Mouse (Mus musculus) stomach, embryonic 15.5 days (tissue): ENCODE measurements around the gene Gp1ba. TPM values are rescaled to one million over a fixed set of nuclear protein-coding genes. Genes with fewer than 3 reads are reported as not detected.

Experiments
- ATAC-seq: fragments of 200-750 bp; cut with Nextera tagmentation; 2 replicates; pipeline ENCODE4 v1.8.0; 2017; ENCODE audit warnings: low read depth, moderate number of reproducible peaks, moderate TSS enrichment; ENCODE audit not compliant: insufficient read depth, low FRiP score
- H3K27ac ChIP-seq: fragments of 300-500 bp; sonication (generic); 2 replicates; pipeline ENCODE4 v1.5.1; 2015; ENCODE audit warnings: mild to moderate bottlenecking, inconsistent platforms
- H3K27me3 ChIP-seq: fragments of 300-500 bp; sonication (generic); replicated peaks from 2 replicates; pipeline ENCODE4 v1.6.1; 2015; ENCODE audit warnings: inconsistent platforms
- H3K36me3 ChIP-seq: fragments of 300-500 bp; sonication (generic); 2 replicates; pipeline ENCODE4 v1.6.1; 2015; ENCODE audit warnings: inconsistent platforms
- H3K4me1 ChIP-seq: fragments of 300-500 bp; sonication (generic); 2 replicates; pipeline ENCODE4 v1.6.1; 2015; ENCODE audit warnings: inconsistent platforms
- H3K4me2 ChIP-seq: fragments of 300-500 bp; sonication (generic); 2 replicates; pipeline ENCODE4 v1.6.1; 2015; ENCODE audit warnings: mild to moderate bottlenecking, inconsistent platforms
- H3K4me3 ChIP-seq: fragments of 300-500 bp; sonication (generic); replicated peaks from 2 replicates; pipeline ENCODE4 v1.5.1; 2015; ENCODE audit warnings: inconsistent platforms
- H3K9ac ChIP-seq: fragments of 300-500 bp; sonication (generic); 2 replicates; pipeline ENCODE4 v1.6.1; 2015; ENCODE audit warnings: inconsistent platforms
- H3K9me3 ChIP-seq: fragments of 300-500 bp; sonication (generic); 2 replicates; pipeline ENCODE4 v1.6.1; 2016; ENCODE audit warnings: inconsistent platforms
- WGBS: fragments of 180-500 bp; shearing (Covaris S2); methylation state at CpG from one replicate; pipeline ENCODE4 v1.1.7; 2015; 5-methylcytosine and 5-hydroxymethylcytosine counted together
- polyA plus RNA-seq: library from polyadenylated mRNA; unstranded; fragments of >200 nt; fragmentation: Nextera tagmentation; extraction: Ambion mirVana; gene quantifications from 2 replicates; pipeline ENCODE4 v1.2.1, GENCODE M21; 2015

The Gp1ba gene
- polyA plus RNA-seq, 1 experiment from 2014 or later, result 0.09 TPM

DNA sequence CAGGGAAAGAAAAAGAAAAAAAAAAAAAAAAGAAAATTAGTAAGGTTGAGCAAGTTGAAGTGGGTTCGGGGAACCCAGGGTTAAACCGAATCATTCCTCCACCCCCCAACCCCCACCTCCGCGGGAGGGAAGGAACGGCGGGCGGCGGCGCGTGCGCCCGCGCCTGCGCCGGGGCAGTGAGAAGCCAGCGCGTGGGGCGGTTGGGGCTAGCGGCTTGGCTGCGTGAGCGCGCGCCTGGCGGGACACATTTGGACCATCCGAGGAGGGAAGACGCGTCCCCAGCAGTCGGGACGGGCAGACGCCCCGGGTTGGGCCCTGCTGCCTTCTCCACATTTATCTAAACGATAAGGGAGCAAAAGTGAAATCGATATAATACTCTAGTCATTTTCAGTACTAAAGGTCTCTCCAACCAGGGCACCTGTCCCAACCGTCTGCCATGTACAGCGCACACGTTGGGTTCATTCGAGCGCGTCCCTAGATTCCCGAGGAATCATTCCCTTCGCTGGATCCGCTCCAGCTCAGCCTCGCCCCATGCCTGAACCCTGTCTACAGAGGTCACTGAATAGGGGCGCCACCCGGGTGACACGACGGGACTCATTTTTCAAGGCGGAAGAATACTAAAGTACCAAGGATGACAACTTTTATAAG, 16.1 kb downstream of the Gp1ba start:
- peak overlapping the region; percentile 97 for H3K27ac ChIP-seq
- peaks cover 20% of the 10 kb centered on the region for H3K36me3 ChIP-seq
- H3K4me3 ChIP-seq, result peak overlapping the region; percentile 73
- H3K9ac ChIP-seq, result peak overlapping the region; percentile 47; the same call in 1 of the 2 replicates
- whole genome bisulfite sequencing, result under 1% methylated on average over 48 of the region's 48 CpGs
- H3K9me3 ChIP-seq, result no peaks in the 10 kb centered on the region
- ATAC-seq, result peak; percentile 44
- H3K27me3 ChIP-seq, result no peaks in the 10 kb centered on the region
- peak overlapping the region; percentile 94 for H3K4me2 ChIP-seq
- H3K4me1 ChIP-seq, result peaks cover 53% of the 10 kb centered on the region

- Histone ChIP-seq H3K4me2 (peak overlapping the region; percentile 94), H3K4me1 (peaks cover 47% of the 10 kb centered on the region), H3K9ac (peak overlapping the region; percentile 47; the same call in 1 of the 2 replicates), H3K27me3 (no peaks in the 10 kb centered on the region), H3K4me3 (peak overlapping the region; percentile 73), H3K27ac (peak overlapping the region; percentile 97), H3K36me3 (peaks cover 15% of the 10 kb centered on the region), H3K9me3 (no peaks in the 10 kb centered on the region)
- 1% methylated on average over 61 of the region's 61 CpGs for WGBS
- ATAC-seq, result peak; percentile 27
These were observed 16.9 kb downstream of the Gp1ba start for GRCm38 (mm10) chr11:70655571-70656455.

- 9% methylated on average over 16 of the region's 16 CpGs for WGBS
- no peaks in the 10 kb centered on the region for H3K27me3 ChIP-seq
- ATAC-seq, result no peak
- H3K36me3 ChIP-seq, result peaks cover 12% of the 10 kb centered on the region; the same call in 1 of the 2 replicates
- peaks cover 40% of the 10 kb centered on the region for H3K4me1 ChIP-seq
- peak overlapping the region; percentile 97 for H3K27ac ChIP-seq
- no peaks in the 10 kb centered on the region for H3K9me3 ChIP-seq
- H3K9ac ChIP-seq, result peak overlapping the region; percentile 47; the same call in 1 of the 2 replicates
- H3K4me2 ChIP-seq, result peak overlapping the region; percentile 94
- peak overlapping the region; percentile 73 for H3K4me3 ChIP-seq
These were observed 17.6 kb downstream of the Gp1ba start for GRCm38 (mm10) chr11:70656456-70656927.

DNA sequence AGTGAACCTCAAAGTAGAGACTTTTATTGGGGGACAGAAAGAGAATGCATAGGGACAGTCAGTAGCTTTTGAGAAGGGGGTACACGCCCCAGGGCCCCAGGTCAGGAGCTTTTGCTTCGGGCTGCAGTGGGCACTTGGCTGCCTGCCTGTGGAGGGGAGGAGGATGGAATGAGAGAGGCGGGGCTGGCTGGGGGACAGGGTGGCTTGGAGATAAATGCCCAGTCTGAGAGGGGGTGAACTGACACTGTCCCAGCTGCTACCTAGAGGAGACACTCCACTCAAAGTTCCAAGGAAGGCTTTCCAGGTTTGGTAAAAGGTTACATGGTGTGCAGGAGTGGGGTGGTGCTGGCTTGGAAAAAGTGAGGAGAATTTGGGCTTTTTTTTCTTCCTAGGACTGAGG, 18.0 kb downstream of the Gp1ba start, which contains the start of gene Eno3:
Gene Eno3 (plus strand): TSS at position 239 of the 400 bp plus-strand sequence.
- H3K36me3 ChIP-seq, result peaks cover 9% of the 10 kb centered on the region; the same call in 1 of the 2 replicates
- H3K4me1 ChIP-seq, result peaks cover 37% of the 10 kb centered on the region
- H3K27ac ChIP-seq, result peak within 1 kb of the TSS; percentile 97
- H3K9ac ChIP-seq, result peak within 1 kb of the TSS; percentile 47; the same call in 1 of the 2 replicates
- H3K27me3 ChIP-seq, result no peaks in the 10 kb centered on the region
- WGBS, result 24% methylated on average over 3 of the region's 3 CpGs
- H3K9me3 ChIP-seq, result no peaks in the 10 kb centered on the region
- H3K4me2 ChIP-seq, result peak within 1 kb of the TSS; percentile 94
- no peak for ATAC-seq
- H3K4me3 ChIP-seq, result peak within 1 kb of the TSS; percentile 73

- 40% methylated on average over 6 of the region's 6 CpGs for WGBS
- Histone ChIP-seq H3K4me1 (peaks cover 31% of the 10 kb centered on the region), H3K9me3 (no peaks in the 10 kb centered on the region), H3K27ac (no peak overlapping the region), H3K4me2 (no peak overlapping the region), H3K27me3 (no peaks in the 10 kb centered on the region), H3K9ac (no peak overlapping the region), H3K4me3 (no peak overlapping the region), H3K36me3 (peaks cover 10% of the 10 kb centered on the region)
- ATAC-seq, result no peak
These were observed 18.7 kb downstream of the Gp1ba start for GRCm38 (mm10) chr11:70657573-70657972.

GRCm38 (mm10) chr11:70657991-70658390, 19.1 kb downstream of the Gp1ba start:
- H3K4me2 ChIP-seq, result no peak overlapping the region
- no peak overlapping the region for H3K27ac ChIP-seq
- H3K9ac ChIP-seq, result no peak overlapping the region
- H3K36me3 ChIP-seq, result peaks cover 11% of the 10 kb centered on the region
- no peaks in the 10 kb centered on the region for H3K9me3 ChIP-seq
- no peak overlapping the region for H3K4me3 ChIP-seq
- H3K4me1 ChIP-seq, result peaks cover 27% of the 10 kb centered on the region
- ATAC-seq, result no peak
- 61% methylated on average over 9 of the region's 9 CpGs for WGBS
- no peaks in the 10 kb centered on the region for H3K27me3 ChIP-seq

DNA sequence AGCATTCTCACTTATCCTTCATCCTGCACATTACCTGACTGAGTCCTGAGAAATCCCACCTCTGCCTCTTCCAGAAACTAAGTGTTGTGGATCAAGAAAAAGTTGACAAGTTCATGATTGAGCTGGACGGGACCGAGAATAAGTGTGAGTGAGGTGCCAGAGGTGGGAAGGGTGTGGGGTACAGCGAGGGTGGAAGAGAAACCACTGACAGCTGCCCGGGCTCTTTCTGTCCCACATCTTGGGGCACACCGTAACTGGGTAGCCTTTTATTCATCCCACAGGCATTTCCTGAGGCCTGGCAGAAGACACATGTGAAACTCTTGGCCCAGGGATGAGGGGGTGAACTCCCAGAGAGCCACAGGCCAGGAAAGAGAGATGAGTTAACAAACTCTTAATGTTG, 19.6 kb downstream of the Gp1ba start:
- H3K36me3 ChIP-seq, result peaks cover 16% of the 10 kb centered on the region
- no peak overlapping the region for H3K9ac ChIP-seq
- peaks cover 27% of the 10 kb centered on the region for H3K4me1 ChIP-seq
- WGBS, result 82% methylated on average over 5 of the region's 5 CpGs
- no peak overlapping the region for H3K27ac ChIP-seq
- no peak overlapping the region for H3K4me2 ChIP-seq
- H3K27me3 ChIP-seq, result no peaks in the 10 kb centered on the region
- ATAC-seq, result no peak
- no peak overlapping the region for H3K4me3 ChIP-seq
- H3K9me3 ChIP-seq, result no peaks in the 10 kb centered on the region

GRCm38 (mm10) chr11:70658942-70659341, 20.0 kb downstream of the Gp1ba start:
- no peaks in the 10 kb centered on the region for H3K27me3 ChIP-seq
- no peak overlapping the region for H3K4me3 ChIP-seq
- H3K9me3 ChIP-seq, result no peaks in the 10 kb centered on the region
- WGBS, result 62% methylated on average over 8 of the region's 8 CpGs
- H3K4me2 ChIP-seq, result no peak overlapping the region
- H3K9ac ChIP-seq, result no peak overlapping the region
- ATAC-seq, result no peak
- peaks cover 27% of the 10 kb centered on the region for H3K4me1 ChIP-seq
- H3K36me3 ChIP-seq, result peaks cover 19% of the 10 kb centered on the region
- H3K27ac ChIP-seq, result no peak overlapping the region

DNA sequence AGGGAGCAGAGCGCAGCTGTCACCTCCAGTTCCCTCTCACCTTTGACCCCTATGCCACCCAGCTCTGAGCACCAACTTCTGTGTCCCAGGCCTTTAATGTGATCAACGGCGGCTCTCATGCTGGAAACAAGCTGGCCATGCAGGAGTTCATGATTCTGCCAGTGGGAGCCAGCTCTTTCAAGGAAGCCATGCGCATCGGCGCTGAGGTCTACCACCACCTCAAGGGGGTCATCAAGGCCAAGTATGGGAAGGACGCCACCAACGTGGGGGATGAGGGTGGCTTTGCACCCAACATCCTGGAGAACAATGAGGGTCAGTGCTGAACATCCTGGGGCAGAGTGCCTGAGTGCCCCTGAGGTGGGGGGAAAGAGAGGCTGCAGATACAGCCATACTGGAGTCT, 21.6 kb downstream of the Gp1ba start:
- Histone ChIP-seq H3K4me1 (peaks cover 26% of the 10 kb centered on the region), H3K36me3 (peaks cover 33% of the 10 kb centered on the region), H3K4me3 (no peak overlapping the region), H3K4me2 (no peak overlapping the region), H3K27me3 (no peaks in the 10 kb centered on the region), H3K9me3 (no peaks in the 10 kb centered on the region), H3K27ac (no peak overlapping the region), H3K9ac (no peak overlapping the region)
- 85% methylated on average over 8 of the region's 8 CpGs for WGBS
- ATAC-seq, result no peak

DNA sequence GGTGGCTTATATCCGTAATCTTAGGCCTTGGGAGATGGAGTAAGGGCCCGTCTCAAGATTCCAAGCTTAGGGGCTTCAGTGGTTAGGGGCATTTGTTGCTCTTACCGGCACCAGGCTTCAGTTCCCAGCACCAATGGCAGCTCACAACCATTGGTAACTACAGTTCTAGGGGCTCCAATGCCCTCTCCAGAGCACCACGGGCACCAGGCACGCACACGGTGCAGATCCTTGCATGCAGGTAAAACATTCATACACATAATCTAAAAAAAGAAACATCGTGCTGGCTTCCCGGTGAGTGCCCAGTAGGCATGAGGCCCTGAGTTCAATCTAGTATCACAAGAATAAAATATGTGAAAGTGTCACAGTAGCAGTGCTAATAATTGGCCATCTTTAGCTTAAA, 24.2 kb downstream of the Gp1ba start:
- WGBS, result 92% methylated on average over 8 of the region's 8 CpGs
- Histone ChIP-seq H3K4me2 (no peak overlapping the region), H3K4me3 (no peak overlapping the region), H3K27me3 (no peaks in the 10 kb centered on the region), H3K9me3 (no peaks in the 10 kb centered on the region), H3K4me1 (peaks cover 20% of the 10 kb centered on the region), H3K27ac (no peak overlapping the region), H3K36me3 (peaks cover 39% of the 10 kb centered on the region), H3K9ac (no peak overlapping the region)
- ATAC-seq, result no peak

- Histone ChIP-seq H3K36me3 (peaks cover 39% of the 10 kb centered on the region), H3K27me3 (no peaks in the 10 kb centered on the region), H3K9me3 (no peaks in the 10 kb centered on the region), H3K4me3 (no peak overlapping the region), H3K27ac (no peak overlapping the region), H3K9ac (no peak overlapping the region), H3K4me1 (peaks cover 15% of the 10 kb centered on the region), H3K4me2 (no peak overlapping the region)
- 94% methylated on average over 6 of the region's 6 CpGs for WGBS
- ATAC-seq, result no peak
These were observed 25.0 kb downstream of the Gp1ba start for GRCm38 (mm10) chr11:70663957-70664356.

DNA sequence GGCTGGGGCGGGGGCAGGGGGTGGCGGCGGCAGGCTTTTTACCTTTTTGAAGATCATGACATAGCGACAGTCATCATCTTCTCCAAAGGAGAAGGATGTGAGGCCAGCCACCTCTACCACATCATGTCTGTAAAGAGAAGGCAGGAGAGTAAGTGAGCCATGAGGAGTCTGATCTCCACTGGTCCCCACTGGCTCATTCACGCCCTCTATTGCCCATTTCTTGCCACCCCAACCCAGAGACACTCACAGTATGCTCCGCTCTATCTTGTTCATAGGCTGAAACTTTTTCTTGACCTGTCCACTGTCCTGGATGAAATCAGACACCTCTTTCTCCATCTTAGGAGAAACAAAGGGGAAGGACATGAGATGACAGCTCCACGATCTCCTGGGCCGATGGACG, 25.8 kb downstream of the Gp1ba start:
- 91% methylated on average over 9 of the region's 9 CpGs for WGBS
- H3K27me3 ChIP-seq, result no peaks in the 10 kb centered on the region
- H3K9ac ChIP-seq, result no peak overlapping the region
- peaks cover 39% of the 10 kb centered on the region for H3K36me3 ChIP-seq
- H3K4me1 ChIP-seq, result peaks cover 15% of the 10 kb centered on the region
- no peak for ATAC-seq
- no peak overlapping the region for H3K4me2 ChIP-seq
- H3K4me3 ChIP-seq, result no peak overlapping the region
- H3K27ac ChIP-seq, result no peak overlapping the region
- no peaks in the 10 kb centered on the region for H3K9me3 ChIP-seq
